Mouse (Mus musculus) liver, embryonic 12.5 days (tissue): ENCODE data around the gene Rab31. TPM values are rescaled to one million over a fixed set of nuclear protein-coding genes. Genes with fewer than 3 reads are reported as not detected.

Experiments
- ATAC-seq: fragments of 200-750 bp; cut with Nextera tagmentation; 2 replicates; pipeline ENCODE4 v1.8.0; 2017; ENCODE audit warnings: moderate number of reproducible peaks, mild to moderate bottlenecking, moderate library complexity
- H3K27ac ChIP-seq: fragments of 300-500 bp; sonication (generic); 2 replicates; pipeline ENCODE4 v1.5.1; 2016; ENCODE audit warnings: mild to moderate bottlenecking
- H3K27me3 ChIP-seq: fragments of 300-500 bp; sonication (generic); replicated peaks from 2 replicates; pipeline ENCODE4 v1.6.1; 2016; ENCODE audit warnings: mild to moderate bottlenecking, moderate library complexity
- H3K36me3 ChIP-seq: fragments of 300-500 bp; sonication (generic); 2 replicates; pipeline ENCODE4 v1.6.1; 2016; ENCODE audit warnings: mild to moderate bottlenecking, moderate library complexity
- H3K4me1 ChIP-seq: fragments of 300-500 bp; sonication (generic); 2 replicates; pipeline ENCODE4 v1.6.1; 2016
- H3K4me2 ChIP-seq: fragments of 300-500 bp; sonication (generic); 2 replicates; pipeline ENCODE4 v1.6.1; 2016; ENCODE audit warnings: mild to moderate bottlenecking, moderate library complexity
- H3K4me3 ChIP-seq: fragments of 300-500 bp; sonication (generic); 2 replicates; pipeline ENCODE4 v1.5.1; 2016; ENCODE audit warnings: mild to moderate bottlenecking, moderate library complexity
- H3K9ac ChIP-seq: fragments of 300-500 bp; sonication (generic); 2 replicates; pipeline ENCODE4 v1.6.1; 2016; ENCODE audit warnings: mild to moderate bottlenecking, moderate library complexity
- H3K9me3 ChIP-seq: fragments of 300-500 bp; sonication (generic); replicated peaks from 2 replicates; pipeline ENCODE4 v1.6.1; 2016; ENCODE audit warnings: mild to moderate bottlenecking, moderate library complexity
- WGBS: fragments of 180-500 bp; shearing (Covaris S2); methylation state at CpG from one replicate; pipeline ENCODE4 v1.1.7; 2016; ENCODE audit not compliant: insufficient replicate concordance; 5-methylcytosine and 5-hydroxymethylcytosine counted together
- polyA plus RNA-seq: library from polyadenylated mRNA; unstranded; fragments of >200 nt; fragmentation: Nextera tagmentation; extraction: Ambion mirVana; gene quantifications from 2 replicates; pipeline ENCODE4 v1.2.1, GENCODE M21; 2016

Gene Rab31
- polyA plus RNA-seq, 1 experiment from 2014 or later, result 7.7 TPM

DNA sequence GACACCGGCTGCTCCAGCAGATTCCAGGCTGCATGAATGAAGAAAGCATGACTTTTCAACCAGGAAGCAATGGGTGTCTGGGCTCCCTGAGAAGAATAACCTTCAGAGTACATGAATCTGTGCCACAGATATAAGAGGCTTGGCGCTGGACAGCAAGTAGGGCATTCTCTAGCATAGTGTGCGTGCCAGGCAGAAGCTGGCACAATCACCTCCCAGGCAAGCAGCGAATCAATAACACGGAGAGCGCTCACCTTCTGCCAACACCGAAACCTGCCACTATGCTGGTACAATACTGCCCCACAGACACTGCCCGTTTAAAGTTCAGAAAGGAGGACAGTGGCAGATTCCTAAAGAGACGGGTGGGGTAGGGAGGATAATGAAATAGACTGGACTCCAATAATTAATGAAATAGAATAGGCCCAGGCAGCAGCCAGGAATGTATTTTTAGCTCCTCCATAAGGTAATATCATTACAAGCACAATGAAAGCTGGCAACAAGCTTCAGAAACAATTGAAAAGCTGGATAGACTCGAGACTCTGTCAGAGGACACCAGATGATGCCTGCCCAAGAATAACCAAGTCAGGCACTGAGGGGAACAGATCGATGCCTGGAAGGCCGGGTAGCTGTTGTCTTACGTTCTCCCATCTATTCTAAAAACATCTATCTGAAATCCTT, 59.6 kb downstream of the Rab31 start:
- H3K27ac ChIP-seq, result no peak overlapping the region
- H3K36me3 ChIP-seq, result peaks cover 3% of the 10 kb centered on the region; the same call in 1 of the 2 replicates
- 0 out of 2 replicates have a peak, but pooled peaks cover 5% of the 10 kb centered on the region for H3K9me3 ChIP-seq
- H3K4me3 ChIP-seq, result no peak overlapping the region
- ATAC-seq, result no peak
- H3K4me1 ChIP-seq, result 0 out of 2 replicates have a peak, but pooled peaks cover 4% of the 10 kb centered on the region
- no peaks in the 10 kb centered on the region for H3K27me3 ChIP-seq
- no peak overlapping the region for H3K4me2 ChIP-seq
- 85% methylated on average over 13 of the region's 13 CpGs for WGBS
- no peak overlapping the region for H3K9ac ChIP-seq

DNA sequence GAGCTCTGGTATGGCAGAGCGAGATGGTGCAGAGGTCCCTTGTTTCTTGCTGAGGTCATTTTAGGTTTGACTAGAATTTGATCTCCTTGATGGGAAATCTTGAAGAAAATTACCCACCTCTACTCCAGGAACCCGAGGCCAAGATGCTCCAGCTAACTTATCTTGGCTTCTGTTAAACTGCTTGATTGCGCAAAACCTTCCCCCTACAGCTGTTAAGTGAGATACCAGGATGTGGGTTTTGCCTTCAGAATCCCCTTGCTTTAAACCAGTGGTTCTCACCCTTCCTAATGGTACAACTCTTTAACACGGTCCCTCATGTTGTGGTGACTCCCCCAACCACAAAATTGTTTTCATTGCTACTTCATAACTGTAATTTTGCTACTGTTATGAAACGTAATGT, 60.8 kb downstream of the Rab31 start:
- no peak overlapping the region for H3K9ac ChIP-seq
- no peaks in the 10 kb centered on the region for H3K27me3 ChIP-seq
- 67% methylated on average over 5 of the region's 5 CpGs for WGBS
- peaks cover 3% of the 10 kb centered on the region; the same call in 1 of the 2 replicates for H3K36me3 ChIP-seq
- no peak overlapping the region for H3K4me2 ChIP-seq
- no peak overlapping the region for H3K27ac ChIP-seq
- H3K4me1 ChIP-seq, result no peaks in the 10 kb centered on the region
- H3K9me3 ChIP-seq, result 0 out of 2 replicates have a peak, but pooled peaks cover 5% of the 10 kb centered on the region
- H3K4me3 ChIP-seq, result no peak overlapping the region
- no peak for ATAC-seq

DNA sequence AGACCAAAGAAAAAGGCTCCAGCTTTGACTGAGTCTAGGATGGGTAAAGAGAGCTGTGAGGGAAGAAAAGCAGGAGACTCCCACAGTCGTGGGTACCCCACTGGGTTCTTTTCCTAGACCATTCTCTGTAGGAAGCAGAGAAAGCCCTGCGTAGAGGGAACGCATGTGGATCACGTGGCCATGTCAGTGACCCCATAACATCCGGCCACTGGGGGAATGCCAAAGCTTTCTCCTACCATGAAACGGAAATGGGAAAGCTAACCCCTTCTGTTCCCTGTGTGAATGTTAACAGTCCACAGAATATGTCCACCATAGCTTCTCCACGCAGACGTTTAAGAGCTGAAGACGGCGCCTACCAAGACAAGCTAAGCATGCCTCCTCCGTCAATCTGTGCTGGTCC, 62.0 kb downstream of the Rab31 start:
- Histone ChIP-seq H3K27me3 (no peaks in the 10 kb centered on the region), H3K4me1 (no peaks in the 10 kb centered on the region), H3K36me3 (peaks cover 3% of the 10 kb centered on the region; the same call in 1 of the 2 replicates), H3K4me3 (no peak overlapping the region), H3K9ac (no peak overlapping the region), H3K27ac (no peak overlapping the region), H3K9me3 (0 out of 2 replicates have a peak, but pooled peaks cover 5% of the 10 kb centered on the region), H3K4me2 (no peak overlapping the region)
- no peak for ATAC-seq
- WGBS, result 82% methylated on average over 11 of the region's 11 CpGs

DNA sequence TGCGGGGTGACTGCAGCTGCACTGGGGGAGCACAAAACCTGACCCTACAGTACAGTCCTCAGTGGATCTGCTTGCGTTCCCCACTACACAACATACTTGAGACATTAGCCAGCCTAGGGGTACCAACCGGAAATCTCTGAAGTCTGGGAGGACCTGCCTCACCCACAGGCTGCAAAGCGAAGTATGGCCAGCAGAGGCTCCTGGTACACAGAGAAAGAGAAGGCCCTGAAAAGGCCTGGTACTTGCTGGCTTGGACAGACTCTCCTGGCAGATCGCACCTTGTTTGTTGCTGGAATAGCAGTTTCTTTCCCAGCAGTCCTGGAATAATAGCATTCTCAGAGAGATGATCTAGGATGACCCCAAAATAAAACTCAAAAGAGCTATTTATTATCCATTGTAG, 66.3 kb downstream of the Rab31 start:
- H3K36me3 ChIP-seq, result no peaks in the 10 kb centered on the region
- H3K9ac ChIP-seq, result no peak overlapping the region
- H3K4me2 ChIP-seq, result no peak overlapping the region
- no peak overlapping the region for H3K4me3 ChIP-seq
- no peaks in the 10 kb centered on the region for H3K4me1 ChIP-seq
- no peaks in the 10 kb centered on the region for H3K9me3 ChIP-seq
- ATAC-seq, result no peak
- no peaks in the 10 kb centered on the region for H3K27me3 ChIP-seq
- 63% methylated on average over 5 of the region's 5 CpGs for WGBS
- H3K27ac ChIP-seq, result no peak overlapping the region

DNA sequence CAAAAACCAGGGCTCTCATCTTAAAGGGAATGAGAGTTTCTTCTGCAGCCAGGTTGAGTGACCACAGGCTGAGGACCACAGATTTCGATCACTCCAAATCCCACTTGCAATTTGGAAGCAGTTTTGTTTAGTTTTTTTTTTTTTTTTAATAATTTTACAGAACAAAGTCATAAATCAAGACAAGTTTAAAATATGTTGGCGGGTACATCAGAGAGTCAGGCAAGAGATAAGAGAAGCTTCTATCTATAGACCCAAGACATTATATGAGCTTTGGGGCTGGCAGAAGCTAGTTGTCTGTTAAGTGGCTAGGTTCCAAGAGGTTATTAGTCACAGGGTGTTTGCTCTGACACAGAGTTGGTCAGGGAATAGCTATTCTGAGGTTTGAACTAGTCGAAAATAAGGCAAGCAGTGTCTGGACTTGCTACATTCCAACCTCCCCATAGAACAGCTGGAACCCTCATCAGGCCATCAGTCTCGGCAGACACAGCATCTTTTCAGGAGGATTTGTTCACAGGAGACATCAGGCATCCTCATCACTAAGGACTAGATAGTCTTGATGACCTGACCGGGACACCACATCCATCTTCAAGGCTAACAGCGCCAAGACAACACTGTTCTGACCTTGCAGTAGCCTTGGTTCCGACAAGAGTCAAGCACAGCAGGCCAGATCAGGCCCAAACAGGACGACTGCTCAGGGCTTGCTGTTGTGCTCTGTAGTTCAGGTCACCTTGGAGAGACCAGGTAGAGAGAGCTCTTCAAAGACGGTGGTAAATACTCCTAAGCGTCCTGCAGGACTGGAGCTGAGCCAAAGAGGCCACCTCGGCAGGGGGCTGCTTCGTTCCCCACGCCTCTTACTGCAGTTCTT, 68.8 kb downstream of the Rab31 start:
- ATAC-seq, result no peak
- Histone ChIP-seq H3K27ac (no peak overlapping the region), H3K4me2 (no peak overlapping the region)

DNA sequence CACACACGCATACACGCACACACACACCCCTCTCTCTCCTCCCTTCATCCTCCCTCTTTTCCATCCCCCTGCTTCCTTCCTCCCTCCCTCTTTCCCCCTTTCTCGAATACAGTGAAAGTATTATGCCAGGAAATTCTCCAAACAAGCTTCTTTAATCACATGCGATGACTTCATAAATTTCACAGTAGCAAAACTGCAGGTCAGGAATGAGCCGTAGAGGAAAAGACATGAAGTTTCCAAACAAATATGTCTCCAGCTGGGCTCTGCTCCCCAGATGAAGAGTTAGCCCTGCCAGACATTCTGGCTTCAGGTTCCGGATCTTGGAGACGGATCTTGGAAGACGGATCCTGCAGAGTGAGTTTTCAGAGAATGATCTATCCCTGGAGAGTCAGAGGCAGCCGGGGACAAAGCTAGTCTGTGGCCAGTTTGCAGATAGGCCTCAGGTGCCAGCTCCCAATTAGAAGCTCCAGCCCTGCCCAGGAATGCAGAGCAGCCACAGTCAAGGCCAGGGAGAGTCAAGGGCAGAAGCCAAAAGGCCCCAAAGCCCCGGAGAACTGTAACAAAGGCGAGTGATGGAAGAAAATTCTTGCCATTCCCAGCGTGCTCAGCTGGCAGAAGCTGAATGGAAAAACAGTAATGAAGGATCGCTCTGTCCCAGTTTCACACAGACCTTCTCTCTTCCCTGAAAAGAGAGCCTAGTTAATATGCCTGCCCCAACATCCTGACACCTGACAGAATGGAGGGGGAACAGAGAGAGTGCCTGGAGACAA, 70.6 kb downstream of the Rab31 start:
- Histone ChIP-seq H3K9me3 (no peaks in the 10 kb centered on the region), H3K9ac (no peak overlapping the region), H3K4me3 (no peak overlapping the region), H3K27ac (no peak overlapping the region), H3K4me1 (no peaks in the 10 kb centered on the region), H3K4me2 (no peak overlapping the region), H3K36me3 (no peaks in the 10 kb centered on the region), H3K27me3 (no peaks in the 10 kb centered on the region)
- 71% methylated on average over 13 of the region's 13 CpGs for WGBS
- no peak for ATAC-seq

More for the DNA sequence above, 68.8 kb downstream of the Rab31 start:
- H3K4me3 ChIP-seq, result no peak overlapping the region
- no peaks in the 10 kb centered on the region for H3K4me1 ChIP-seq
- no peaks in the 10 kb centered on the region for H3K36me3 ChIP-seq
- no peaks in the 10 kb centered on the region for H3K27me3 ChIP-seq
- WGBS, result 68% methylated on average over 13 of the region's 13 CpGs
- no peaks in the 10 kb centered on the region for H3K9me3 ChIP-seq
- H3K9ac ChIP-seq, result no peak overlapping the region

DNA sequence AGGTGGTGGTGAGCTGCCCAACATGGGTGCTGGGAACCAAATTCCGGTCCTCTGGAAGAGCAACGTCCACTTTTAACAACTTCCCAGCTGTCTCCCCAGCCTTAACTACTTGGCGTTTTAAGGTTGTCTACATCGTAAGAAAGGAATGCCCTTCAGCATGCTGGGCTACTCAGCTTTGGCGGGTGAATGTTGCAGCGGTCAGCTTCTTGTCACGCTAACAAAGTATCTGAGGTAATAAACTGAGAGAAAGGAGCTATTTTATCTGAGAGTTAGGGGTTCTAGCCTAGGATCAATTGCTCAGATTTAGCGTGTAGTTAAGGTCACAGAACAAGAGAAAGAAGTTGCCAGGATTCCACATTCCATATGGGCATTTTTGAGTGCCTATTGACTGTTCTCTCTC, 71.2 kb downstream of the Rab31 start:
- WGBS, result 82% methylated on average over 8 of the region's 8 CpGs
- H3K36me3 ChIP-seq, result no peaks in the 10 kb centered on the region
- H3K9me3 ChIP-seq, result no peaks in the 10 kb centered on the region
- no peak overlapping the region for H3K9ac ChIP-seq
- H3K27me3 ChIP-seq, result no peaks in the 10 kb centered on the region
- H3K4me2 ChIP-seq, result no peak overlapping the region
- no peak overlapping the region for H3K4me3 ChIP-seq
- no peaks in the 10 kb centered on the region for H3K4me1 ChIP-seq
- H3K27ac ChIP-seq, result no peak overlapping the region
- no peak for ATAC-seq

DNA sequence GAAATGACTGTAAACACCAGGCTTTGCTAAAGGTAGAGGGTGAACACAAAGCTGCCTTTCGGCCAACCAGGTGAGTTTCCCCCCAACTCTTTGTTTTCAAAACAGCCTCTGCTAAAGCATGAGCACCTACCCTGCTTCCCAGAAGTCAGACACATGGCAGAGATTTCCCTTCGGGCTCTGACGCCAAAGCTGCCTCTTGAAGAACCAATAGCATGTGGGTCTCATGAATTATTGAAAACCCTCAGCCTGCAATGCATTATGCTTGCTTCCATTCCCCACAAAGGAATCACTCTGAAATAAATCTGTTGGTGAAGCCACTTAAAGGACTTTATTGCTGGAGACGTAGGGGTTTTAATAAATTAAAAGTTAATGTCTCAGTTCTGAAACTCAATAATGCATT, 72.5 kb downstream of the Rab31 start:
- Histone ChIP-seq H3K4me1 (no peaks in the 10 kb centered on the region), H3K36me3 (no peaks in the 10 kb centered on the region), H3K9ac (no peak overlapping the region), H3K9me3 (no peaks in the 10 kb centered on the region), H3K4me2 (no peak overlapping the region), H3K27me3 (no peaks in the 10 kb centered on the region), H3K27ac (no peak overlapping the region), H3K4me3 (no peak overlapping the region)
- WGBS, result 77% methylated on average over 4 of the region's 4 CpGs
- no peak for ATAC-seq

DNA sequence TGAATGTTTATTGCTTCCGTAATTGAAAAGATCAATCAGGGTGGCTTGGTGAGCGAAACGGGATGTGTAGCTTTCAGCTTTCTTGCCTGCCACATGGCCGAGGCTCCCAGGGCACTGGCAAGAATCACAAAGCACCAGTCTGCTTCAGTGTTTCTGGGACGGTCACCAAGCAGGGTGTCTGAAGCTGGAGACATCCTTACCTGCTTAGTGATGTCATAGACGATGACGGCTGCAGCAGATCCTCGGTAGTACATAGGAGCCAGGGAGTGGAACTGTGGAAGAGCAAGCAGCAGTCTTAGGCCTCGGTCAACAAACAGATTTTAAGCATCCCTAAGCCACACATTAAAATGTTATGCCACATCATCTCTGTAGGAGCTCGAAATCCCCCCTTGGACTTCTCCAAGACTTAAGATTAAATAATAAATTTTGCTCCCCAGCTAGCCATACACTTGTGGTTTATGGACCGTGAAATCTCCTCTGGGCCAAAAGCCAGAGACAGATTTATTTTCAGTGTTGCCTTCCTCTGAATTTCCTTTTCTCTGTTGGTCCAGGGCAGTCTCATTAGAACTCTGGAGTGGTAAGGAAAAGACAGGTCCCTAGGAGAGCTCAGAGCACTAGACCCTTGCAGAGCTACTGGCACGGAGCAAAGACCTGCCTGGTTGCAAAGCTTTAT, 74.6 kb downstream of the Rab31 start:
- Histone ChIP-seq H3K9me3 (no peaks in the 10 kb centered on the region), H3K4me2 (no peak overlapping the region), H3K27me3 (no peaks in the 10 kb centered on the region), H3K4me3 (no peak overlapping the region), H3K36me3 (no peaks in the 10 kb centered on the region), H3K9ac (no peak overlapping the region), H3K27ac (no peak overlapping the region), H3K4me1 (no peaks in the 10 kb centered on the region)
- 76% methylated on average over 12 of the region's 12 CpGs for WGBS
- no peak for ATAC-seq

DNA sequence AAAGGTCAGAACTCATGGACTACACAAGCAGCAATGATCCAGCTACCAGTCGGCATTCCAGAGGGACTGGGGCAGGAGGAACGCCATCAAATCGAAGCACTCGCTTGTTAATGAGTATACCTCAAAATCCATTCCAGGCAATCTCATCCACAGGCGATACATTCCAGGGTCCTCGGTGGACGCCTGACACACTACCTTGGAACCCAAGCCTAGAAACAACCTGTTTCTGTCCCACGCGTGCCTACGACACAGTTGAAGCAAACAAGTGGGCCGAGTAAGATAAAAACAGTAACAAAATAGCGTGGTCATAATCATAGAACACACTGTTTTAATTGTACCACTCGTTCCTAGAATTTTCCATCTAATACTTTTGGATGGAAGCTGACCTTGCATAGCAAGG, 75.6 kb downstream of the Rab31 start:
- no peak overlapping the region for H3K9ac ChIP-seq
- ATAC-seq, result no peak
- no peaks in the 10 kb centered on the region for H3K36me3 ChIP-seq
- WGBS, result 84% methylated on average over 13 of the region's 13 CpGs
- H3K27ac ChIP-seq, result no peak overlapping the region
- no peaks in the 10 kb centered on the region for H3K9me3 ChIP-seq
- H3K27me3 ChIP-seq, result no peaks in the 10 kb centered on the region
- no peaks in the 10 kb centered on the region for H3K4me1 ChIP-seq
- H3K4me3 ChIP-seq, result no peak overlapping the region
- no peak overlapping the region for H3K4me2 ChIP-seq

DNA sequence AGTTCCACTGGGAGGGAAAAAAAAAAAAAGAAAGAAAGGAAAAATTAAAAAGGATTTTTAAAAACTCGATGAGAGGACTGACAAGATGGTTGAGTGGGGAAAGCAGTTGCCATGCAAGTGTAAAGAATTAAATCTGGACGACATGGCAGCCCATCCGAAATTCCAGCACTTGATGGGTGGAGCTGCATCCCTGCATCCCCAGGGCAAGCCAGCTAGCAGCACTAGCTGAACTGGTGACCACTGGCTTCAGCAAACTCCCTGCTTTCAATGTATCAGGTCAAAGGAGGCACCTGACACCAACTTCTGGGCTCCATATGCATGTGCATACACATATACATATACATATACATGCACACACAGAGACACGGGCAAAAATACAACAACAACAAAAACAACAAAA, 80.3 kb downstream of the Rab31 start:
- no peaks in the 10 kb centered on the region for H3K36me3 ChIP-seq
- WGBS, result 58% methylated on average over 4 of the region's 4 CpGs

More for the DNA sequence above, 80.3 kb downstream of the Rab31 start:
- Histone ChIP-seq H3K4me3 (no peak overlapping the region), H3K9ac (no peak overlapping the region), H3K27ac (no peak overlapping the region), H3K27me3 (no peaks in the 10 kb centered on the region), H3K9me3 (no peaks in the 10 kb centered on the region), H3K4me1 (no peaks in the 10 kb centered on the region), H3K4me2 (no peak overlapping the region)
- ATAC-seq, result no peak
